ENCODE assay signal across 25 mouse cellular contexts in the genomic region with DNA sequence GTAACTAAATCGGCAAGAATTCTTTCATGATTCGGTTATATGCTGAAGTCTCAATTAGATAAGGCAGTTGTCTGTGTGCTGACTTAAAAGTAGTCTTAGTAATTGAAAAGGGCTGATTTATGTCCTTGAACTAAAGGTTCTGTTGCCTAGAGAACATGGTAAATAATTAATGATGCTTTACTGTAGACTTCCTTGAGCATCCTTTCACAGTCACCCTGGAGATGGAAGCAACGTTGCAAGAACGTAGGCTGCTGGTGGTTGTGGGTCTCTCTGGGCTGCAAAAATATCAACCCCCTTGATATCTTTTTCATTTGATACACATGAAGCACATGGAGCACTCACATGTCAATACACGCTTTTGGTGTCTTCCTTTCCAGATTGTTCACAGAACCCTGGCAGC.
"Had no signal": no experiment of that assay in that cellular context is flagged by ENCODE, and none has a peak within 500 bp of the region (broad histone marks: within the 10 kb centered on the region; RNA-seq: fewer than 3 reads in every experiment).

No protein-coding gene starts in this region.

- ATAC-seq: intestine, postnatal 0 days; liver, postnatal 0 days; lung, postnatal 0 days; midbrain, embryonic 15.5 days had no signal

- H3K9me3 ChIP-seq: kidney, embryonic 15.5 days; limb, embryonic 12.5 days; limb, embryonic 15.5 days; midbrain, embryonic 12.5 days; midbrain, embryonic 15.5 days had no signal

- H3K4me1 ChIP-seq: kidney, embryonic 15.5 days; limb, embryonic 12.5 days; limb, embryonic 15.5 days; midbrain, embryonic 12.5 days; midbrain, embryonic 15.5 days had no signal

- H3K4me2 ChIP-seq: kidney, embryonic 15.5 days; limb, embryonic 12.5 days; limb, embryonic 15.5 days; liver, embryonic 11.5 days; lung, embryonic 14.5 days; midbrain, embryonic 12.5 days; midbrain, embryonic 15.5 days had no signal

- DNase-seq: kidney, adult 8-10 months; kidney, postnatal 10 days; kidney, postnatal 36 days; layer of hippocampus, postnatal 36 days; left cerebral cortex, postnatal 4 days; liver, postnatal 0 days; lung, embryonic 14.5 days; right cerebral cortex, adult 18-20 months; right cerebral cortex, postnatal 14 days; right cerebral cortex, postnatal 4 days; thymus, adult 2 months; thymus, postnatal 14 days; thymus, postnatal 4 days had no signal

- H3K9ac ChIP-seq: kidney, embryonic 15.5 days; limb, embryonic 12.5 days; limb, embryonic 15.5 days; liver, embryonic 14.5 days; liver, postnatal 0 days; lung, embryonic 14.5 days; midbrain, embryonic 12.5 days; midbrain, embryonic 15.5 days had no signal

- H3K27ac ChIP-seq: kidney, embryonic 15.5 days; left cerebral cortex, adult 2 months; limb, embryonic 12.5 days; limb, embryonic 15.5 days; liver, embryonic 14.5 days; macrophage; midbrain, embryonic 12.5 days; midbrain, embryonic 15.5 days; stomach, postnatal 0 days had no signal

- H3K27me3 ChIP-seq: kidney, embryonic 15.5 days; limb, embryonic 12.5 days; limb, embryonic 15.5 days; midbrain, embryonic 12.5 days; midbrain, embryonic 15.5 days had no signal

- H3K36me3 ChIP-seq: kidney, embryonic 15.5 days; limb, embryonic 12.5 days; limb, embryonic 15.5 days; midbrain, embryonic 12.5 days; midbrain, embryonic 15.5 days had no signal

- H3K4me3 ChIP-seq: kidney, embryonic 15.5 days; left cerebral cortex, adult 2 months; limb, embryonic 12.5 days; limb, embryonic 15.5 days; midbrain, embryonic 12.5 days; midbrain, embryonic 15.5 days had no signal
